Mouse (Mus musculus): ENCODE results near the gene Itpr3.

DNA sequence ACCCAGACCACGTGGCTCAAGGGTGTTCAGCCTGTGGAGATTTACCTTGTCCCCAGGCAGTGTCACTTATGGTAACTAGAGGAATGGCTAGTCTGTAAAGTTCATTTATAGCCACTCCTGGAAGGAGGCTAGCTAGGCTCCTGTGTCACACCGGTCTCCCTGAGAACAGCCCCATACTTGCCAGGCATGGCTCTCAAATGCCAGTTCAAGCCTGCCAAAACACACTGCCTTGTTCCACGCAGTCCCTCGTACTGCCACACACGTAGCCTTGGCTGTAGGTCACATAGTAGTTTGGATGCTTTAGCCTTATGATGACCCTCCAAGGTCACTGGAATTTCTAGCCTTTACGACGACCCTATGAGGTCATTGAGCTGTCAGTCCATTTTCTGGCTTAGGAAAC lies 102.1 kb downstream of the Itpr3 start:
- no peak for TF ChIP-seq FLI1 (IDR thresholded peaks at IDR 0.05; ENCODE audit: low read length)
- no peak for TF ChIP-seq GATA1 (IDR thresholded peaks at IDR 0.05; ENCODE audit: borderline replicate concordance, low read length)
